Mouse (Mus musculus) brain, embryonic 18.5 days (tissue): ENCODE results near the gene Zfp935.
A peak's percentile ranks its signal among the peaks of the same experiment; 100 is the strongest.
"Not testable (repeated sequence)": the region's sequence is repeated elsewhere in the genome, so short reads cannot be mapped to it uniquely, and the experiment has no call there.

ENCODE experiments used
- DNase-seq: peaks from one replicate; pipeline ENCODE4 v3.0.0-alpha.2; 2012; ENCODE audit warnings: low read depth, low spot score

The Zfp935 gene

DNA sequence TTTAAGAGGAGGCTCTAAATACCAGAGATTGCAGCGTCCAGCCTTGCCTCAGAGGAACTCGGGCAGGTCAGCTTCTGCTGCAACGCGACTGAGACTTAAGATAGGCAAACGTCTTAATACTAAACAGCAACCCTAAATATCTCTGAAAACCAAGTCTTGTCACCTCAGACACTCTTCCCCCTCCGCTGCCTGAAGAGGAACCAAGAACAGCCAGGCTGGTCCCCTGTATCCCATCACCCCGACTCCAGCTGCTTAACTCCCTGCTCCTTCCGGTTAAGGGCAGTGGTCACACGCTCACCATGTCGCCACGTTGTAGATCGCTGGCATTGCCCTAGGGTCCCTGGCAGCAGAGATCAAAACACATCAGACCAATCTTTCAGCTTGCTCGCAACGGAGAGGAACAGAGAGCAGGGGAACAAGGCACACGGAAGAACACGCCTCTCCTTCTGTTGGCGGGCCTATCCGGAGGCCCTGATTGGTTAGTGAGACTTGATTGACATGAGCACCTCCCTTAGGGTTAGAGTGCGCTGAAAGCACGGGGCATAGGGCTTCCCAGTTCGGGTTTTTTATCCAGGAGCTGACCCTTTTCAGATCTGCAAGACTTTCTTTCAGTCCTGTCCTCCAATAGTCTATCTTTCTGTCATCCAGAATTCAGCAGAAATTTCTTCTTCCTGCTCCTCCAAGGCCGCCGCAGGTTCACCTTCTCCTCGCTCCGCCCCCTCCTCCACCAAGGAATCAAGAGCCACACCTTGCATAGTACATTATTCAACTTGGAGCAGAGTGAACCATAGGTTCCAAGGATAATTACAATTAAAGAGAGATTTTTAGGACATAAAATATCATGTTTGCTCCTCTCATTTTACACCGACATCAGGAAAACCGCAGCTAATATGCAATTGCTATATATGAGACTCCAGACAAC, at the start of gene Zfp935:
Gene Zfp935 (minus strand): TSS at position 323 of the 922 bp plus-strand sequence.
- peak; percentile 0 for DNase-seq

- not testable (repeated sequence) for DNase-seq
Measured at GRCm38 (mm10) chr13:62571099-62571498, 12.8 kb upstream of the Zfp935 start, which contains the start of gene Zfp934. Zfp934 (minus strand) TSS chr13:62571199.

- DNase-seq: not testable (repeated sequence)
Measured at GRCm38 (mm10) chr13:62561696-62562095, 3.4 kb upstream of the Zfp935 start.

DNA sequence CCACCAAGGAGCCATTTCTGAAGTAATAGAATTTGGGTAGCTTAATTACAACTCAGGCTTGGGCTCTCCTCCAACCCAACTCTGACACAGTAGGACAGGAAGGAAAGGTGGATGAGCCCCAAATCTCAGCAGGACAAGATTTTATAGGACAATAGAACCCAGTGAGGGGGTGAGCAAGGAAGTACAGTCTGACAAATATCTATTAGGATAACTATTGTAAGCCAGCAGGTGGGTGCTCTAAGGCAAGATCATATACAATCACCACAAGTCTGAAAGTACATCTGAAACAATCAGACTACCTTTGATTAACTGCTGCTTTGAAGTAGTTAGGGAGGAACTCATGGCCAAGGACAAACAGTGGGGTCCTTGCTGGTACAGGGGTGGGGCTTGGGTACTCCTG, 28.2 kb downstream of the Zfp935 start:
- DNase-seq: not testable (repeated sequence)

DNA sequence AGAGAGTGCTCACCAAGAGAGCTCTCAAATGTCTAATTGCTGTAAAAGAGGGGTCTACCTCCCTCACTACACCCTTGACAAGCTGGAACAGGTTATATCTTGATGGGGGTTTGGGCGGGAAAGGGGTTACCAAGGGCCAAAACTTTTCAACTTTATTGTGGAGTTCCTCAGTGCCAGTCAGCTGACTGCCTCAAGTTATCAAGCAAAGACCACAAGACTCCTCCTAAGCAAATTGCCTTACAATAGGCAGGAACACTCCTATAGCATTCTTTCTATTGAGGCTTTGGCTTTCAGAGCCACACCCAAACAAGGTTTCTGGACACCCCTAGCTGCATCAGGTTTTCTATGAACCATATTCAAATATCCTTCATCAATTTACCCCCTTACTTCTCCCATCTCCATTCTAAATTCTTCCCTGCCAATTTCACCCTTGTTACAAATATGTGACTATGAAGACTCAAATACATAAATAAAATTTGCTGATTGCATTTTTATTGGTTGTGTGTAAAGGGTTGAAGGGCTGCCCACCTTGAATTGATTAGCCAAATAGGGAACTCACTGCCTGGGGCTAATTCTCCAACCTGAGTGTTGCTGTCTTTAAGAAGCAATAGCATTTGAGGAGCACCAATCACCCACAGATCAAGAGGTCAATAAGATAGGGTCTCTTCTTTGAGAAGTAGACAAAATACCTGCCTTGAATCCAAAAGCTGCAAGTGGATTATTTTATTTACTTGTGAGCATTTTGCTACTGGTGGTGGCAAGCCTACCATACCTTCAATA, 47.5 kb downstream of the Zfp935 start:
- not testable (repeated sequence) for DNase-seq

DNA sequence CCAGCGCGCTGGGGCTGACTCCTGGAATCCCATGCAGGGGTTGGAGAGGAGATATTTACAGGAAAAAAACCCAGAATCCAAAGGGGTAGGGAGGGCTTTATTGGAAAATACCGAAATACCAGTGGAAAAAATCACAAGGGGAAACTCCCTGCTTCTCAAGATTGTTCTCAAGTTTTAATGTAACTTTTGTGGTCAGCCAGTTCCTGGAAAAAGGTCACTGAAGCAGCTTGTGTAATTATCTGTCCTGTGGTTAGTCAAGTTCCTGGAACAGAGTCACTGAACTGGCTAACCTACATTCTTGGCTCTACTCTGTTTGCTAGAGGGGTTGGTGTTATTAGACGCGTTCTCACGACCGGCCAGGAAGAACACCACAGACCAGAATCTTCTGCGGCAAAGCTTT, 85.7 kb downstream of the Zfp935 start:
- not testable (repeated sequence) for DNase-seq

- DNase-seq: not testable (repeated sequence)
Measured at GRCm38 (mm10) chr13:62469947-62470346, 88.4 kb downstream of the Zfp935 start.

DNA sequence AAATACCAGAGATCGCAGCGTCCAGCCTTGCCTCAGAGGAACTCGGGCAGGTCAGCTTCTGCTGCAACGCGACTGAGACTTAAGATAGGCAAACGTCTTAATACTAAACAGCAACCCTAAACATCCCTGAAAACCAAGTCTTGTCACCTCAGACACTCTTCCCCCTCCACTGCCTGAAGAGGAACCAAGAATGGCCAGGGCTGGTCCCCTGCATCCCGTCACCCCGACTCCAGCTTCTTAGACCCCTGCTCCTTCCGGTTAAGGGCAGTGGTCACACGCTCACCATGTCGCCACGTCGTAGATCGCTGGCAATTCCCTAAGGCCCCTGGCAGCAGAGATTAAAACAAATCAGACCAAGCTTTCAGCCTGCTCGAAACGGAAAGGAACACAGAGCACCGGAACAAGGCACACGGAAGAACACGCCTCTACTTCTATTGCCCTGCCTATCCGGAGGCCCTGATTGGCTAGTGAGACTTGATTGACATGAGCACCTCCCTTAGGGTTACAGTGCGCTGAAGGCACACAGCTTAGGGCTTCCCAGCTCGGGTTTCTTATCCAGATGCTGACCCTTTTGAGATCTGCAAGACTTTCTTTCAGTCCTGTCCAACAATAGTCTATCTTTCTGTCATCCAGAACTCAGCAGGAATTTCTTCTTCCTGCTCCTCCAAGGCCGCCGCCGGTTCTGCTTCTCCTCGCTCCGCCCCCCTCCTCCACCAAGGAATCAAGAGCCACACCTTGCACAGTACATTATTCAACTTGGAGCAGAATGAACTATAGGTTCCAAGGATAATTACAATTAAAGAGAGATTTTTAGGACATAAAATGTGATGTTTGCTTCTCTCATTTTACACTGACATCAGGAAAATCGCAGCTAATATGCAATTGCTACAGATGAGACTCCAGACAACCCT, 91.6 kb downstream of the Zfp935 start, which contains the start of gene Gm49359:
Gene Gm49359 (minus strand): TSS at position 409 of the 911 bp plus-strand sequence.
- peak; percentile 88 for DNase-seq
